Mouse (Mus musculus) urinary bladder, postnatal 10 days (tissue): Measurements from ENCODE around the gene Ccr6.
"Not testable (repeated sequence)": the region's sequence is repeated elsewhere in the genome, so short reads cannot be mapped to it uniquely, and the experiment has no call there.

Experiments
- DNase-seq: peaks from one replicate; pipeline ENCODE4 v3.0.0; 2022; ENCODE audit warnings: low spot score

Gene Ccr6

GRCm38 (mm10) chr17:8233618-8234214, 2.1 kb upstream of the Ccr6 start:
- no peak for DNase-seq

GRCm38 (mm10) chr17:8234537-8234936, 1.3 kb upstream of the Ccr6 start:
- DNase-seq = no peak

GRCm38 (mm10) chr17:8238012-8238710, 2.3 kb downstream of the Ccr6 start:
- DNase-seq = no peak

- DNase-seq = no peak
These were observed 3.7 kb downstream of the Ccr6 start for GRCm38 (mm10) chr17:8239561-8239960.

DNA sequence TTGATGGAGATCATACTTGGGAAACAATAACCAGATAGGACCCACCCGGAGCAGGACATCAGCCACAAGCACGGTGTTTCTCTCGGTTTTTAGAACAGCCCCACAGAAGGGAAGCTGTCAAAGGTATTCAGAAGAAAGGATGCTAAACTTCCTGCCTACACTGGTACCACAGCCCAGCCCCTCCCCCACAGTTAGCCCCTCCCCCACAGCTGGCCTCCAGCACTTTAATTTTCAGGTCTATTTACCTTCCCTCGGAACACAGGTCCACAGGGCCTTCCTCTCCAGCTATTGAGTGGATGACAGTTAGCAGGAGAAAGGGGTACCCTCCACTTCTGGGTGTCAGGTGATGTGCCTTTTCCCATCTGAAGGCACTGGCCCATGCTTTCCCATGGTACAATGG, 4.7 kb downstream of the Ccr6 start:
- DNase-seq = no peak

GRCm38 (mm10) chr17:8241645-8242044, 5.8 kb downstream of the Ccr6 start:
- DNase-seq = no peak

- no peak for DNase-seq
These were observed 6.3 kb downstream of the Ccr6 start for GRCm38 (mm10) chr17:8242186-8242585.

GRCm38 (mm10) chr17:8244124-8244523, 8.3 kb downstream of the Ccr6 start:
- DNase-seq = no peak

DNA sequence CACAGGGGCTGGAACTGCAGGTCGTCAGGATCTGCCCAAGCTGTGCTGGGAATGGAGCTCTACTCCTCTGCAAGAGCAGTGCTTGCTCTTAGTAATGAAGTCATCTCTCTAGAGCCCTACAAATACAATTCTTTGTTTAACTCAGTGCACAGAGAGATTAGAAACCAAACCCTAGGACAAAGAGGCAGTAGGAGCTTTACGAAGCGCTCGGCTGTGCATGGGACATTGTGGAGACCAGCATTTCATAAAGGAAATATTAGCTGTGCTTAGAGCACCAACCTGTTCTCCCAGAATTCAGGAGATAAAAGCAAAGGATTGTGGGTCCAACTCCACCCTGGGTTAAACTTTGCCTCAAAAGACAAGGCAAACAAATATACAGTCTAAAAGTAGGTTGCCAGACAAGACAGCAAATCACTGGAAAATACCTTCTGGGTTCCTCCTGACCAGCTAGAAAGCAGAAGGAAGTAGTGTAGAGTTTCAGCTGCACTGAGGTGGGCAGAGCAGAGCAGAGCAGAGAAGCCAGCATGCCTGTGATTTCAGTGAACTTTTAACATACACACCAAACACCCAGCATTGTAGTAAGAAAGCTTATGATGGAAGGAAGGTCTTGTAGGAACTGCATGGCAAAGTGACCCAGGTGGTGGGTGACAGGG, 10.4 kb downstream of the Ccr6 start:
- no peak for DNase-seq

- DNase-seq = no peak
These were observed 15.9 kb downstream of the Ccr6 start for GRCm38 (mm10) chr17:8251704-8252103.

- DNase-seq = no peak
These were observed 18.4 kb downstream of the Ccr6 start for GRCm38 (mm10) chr17:8254268-8254667.

DNA sequence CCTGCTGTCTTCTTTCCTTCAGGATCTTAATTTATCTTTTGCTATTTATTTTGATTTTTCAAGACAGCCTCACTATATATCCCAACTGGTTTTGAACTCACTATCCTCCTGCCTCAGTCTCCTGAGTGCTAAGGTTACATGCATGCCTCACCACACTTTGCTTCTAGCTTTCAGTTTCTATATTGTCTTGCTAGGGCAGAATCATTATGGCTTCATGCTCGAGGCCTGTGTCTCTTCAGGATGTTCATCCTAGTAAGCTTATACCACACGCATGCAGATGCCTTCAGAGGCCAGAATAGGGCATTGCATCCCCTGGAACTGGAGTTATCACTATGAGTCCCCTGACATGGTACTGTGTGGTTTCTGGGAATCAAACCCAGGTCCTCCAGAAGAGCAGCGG, 19.1 kb downstream of the Ccr6 start:
- no peak for DNase-seq

GRCm38 (mm10) chr17:8255583-8255982, 19.7 kb downstream of the Ccr6 start:
- DNase-seq = no peak

GRCm38 (mm10) chr17:8256982-8257381, 21.1 kb downstream of the Ccr6 start:
- DNase-seq = no peak

DNA sequence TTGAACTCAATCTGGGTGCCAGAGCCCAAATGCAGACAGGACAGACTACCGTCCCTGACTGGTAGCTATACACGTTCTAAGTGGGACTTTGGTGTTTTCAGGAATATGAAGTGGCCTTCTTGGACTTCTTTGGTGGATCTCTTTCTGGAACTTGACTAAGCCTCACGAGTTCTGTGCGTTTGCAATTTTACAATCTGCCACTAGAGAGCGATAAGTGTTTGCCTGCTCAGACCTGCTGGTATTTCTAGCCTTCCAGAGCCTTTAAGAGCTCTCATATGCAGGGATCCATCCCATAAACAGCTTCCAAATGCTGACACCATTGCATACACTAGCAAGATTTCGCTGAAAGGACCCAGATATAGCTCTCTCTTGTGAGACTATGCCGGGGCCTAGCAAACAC, 28.8 kb downstream of the Ccr6 start:
- DNase-seq = not testable (repeated sequence)

- DNase-seq = no peak
These were observed 36.4 kb downstream of the Ccr6 start for GRCm38 (mm10) chr17:8272054-8272749.

DNA sequence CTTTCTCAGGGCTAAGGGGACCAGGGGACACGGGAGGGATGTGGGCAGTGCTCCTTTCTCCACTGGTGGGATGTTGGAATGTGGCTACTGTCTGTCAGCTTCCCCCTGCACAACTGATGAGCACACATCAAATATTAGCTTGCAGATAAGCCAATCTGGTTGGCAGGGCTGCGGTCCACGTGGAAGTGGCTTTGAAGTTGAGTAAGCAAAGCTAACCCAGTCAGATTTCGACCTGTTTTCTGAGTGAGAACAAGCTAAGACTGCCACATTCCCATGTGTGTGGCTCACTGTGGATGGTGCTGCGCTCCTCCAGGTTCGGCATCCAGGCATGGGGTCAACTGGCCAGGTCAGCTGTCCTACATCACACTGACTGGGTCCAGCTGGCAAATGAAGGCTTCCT, 37.1 kb downstream of the Ccr6 start:
- DNase-seq = no peak

GRCm38 (mm10) chr17:8276071-8276470, 40.2 kb downstream of the Ccr6 start:
- DNase-seq = no peak

DNA sequence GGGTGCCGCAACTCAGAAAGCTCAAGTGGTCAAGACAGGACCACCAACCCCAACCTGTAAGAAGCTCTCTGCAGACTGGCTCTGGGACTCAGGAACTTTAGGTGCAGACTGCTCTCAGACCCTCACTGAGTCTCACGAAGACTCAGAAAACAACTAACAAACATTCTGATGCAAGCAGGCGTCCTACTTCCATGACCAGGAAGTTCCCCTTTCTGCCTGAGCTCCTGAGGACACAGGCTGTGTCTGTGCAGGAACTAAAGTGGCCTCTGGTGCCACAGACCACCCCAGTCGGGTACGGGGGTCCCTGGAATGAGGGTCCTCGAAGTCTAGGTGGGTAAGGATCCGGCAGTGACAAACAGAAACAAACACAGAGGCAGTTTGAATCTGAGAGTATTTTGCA, 40.8 kb downstream of the Ccr6 start:
- DNase-seq = no peak

DNA sequence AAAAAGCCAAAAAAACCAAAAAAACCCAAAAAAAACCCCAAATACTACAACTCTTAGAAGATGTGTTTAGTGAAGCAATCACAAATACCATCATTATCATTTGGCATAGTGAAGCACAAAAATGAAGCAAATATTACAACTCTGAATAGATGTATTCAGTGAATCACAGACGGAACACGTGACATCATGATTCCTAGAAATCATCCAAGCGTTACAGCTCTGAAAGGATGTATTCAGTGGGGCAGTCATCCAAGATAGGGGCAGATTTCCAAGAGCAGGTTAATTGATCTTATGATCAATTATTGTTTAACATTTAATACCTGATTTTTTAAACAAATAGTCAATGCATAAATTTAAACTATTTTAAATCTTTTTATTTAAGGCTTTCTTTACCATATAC, 41.4 kb downstream of the Ccr6 start:
- DNase-seq = no peak

DNA sequence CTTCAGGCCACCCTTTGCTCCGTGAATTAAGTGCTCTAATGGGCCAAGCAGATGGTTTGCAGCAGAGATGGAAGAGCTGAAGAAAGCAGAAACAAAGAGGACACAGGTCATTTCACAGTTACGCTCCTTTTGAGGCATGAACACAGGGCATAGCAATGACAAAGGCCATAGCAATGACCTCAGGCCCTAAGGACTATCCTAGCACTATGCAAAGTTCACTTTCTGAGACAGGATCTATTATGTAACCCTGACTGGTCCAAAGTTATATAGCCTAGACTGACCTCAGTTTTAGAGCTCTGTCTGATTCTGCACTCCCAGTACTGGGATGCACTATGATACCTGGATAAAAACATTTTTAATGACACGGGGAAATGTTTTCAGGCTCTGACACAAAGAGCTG, 42.5 kb downstream of the Ccr6 start:
- DNase-seq = no peak

DNA sequence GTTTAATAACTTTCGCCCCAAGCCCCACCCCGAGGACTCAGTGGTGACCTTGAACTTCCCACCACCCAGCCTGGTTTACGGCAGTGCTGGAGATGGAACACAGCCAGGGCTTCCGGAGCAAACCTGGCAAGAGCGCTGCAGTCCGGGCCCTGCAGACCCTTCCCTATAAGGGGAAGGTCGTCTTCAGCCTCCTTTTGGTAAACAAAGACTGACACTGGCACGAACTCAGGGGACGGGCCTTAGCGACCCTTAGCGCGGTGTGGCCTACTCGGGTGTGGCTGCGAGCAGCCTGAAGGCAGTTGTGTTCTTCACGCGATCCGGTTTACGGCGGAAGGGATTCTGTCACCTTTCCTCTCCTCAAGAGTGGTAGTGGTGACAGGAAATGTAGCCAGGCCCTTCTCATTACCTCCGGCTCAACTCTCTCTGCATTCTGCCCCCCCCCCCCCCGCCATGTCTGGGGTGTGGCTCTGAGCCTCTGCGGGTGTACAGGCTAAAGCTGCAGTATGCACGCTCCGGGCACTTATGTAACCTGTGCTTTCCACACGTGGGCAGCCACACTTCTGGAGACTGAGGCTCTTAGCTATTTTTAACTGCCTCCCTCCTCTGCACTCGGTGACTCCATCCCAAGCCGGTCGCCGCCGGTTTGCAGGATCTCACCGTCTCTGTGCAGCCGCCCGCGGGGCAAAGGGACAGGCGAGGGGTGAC, 47.1 kb downstream of the Ccr6 start, which contains the start of gene Mpc1:
Gene Mpc1 (plus strand): TSS at position 84 of the 705 bp plus-strand sequence.
- DNase-seq = no peak
